Mouse (Mus musculus) lung, adult 2 months (tissue): ENCODE results near the gene Atf6b.

Experiments
- CTCF ChIP-seq: fragments of 200-500 bp; IDR thresholded peaks from 2 replicates; pipeline ENCODE4 v1.5.1; 2011; ENCODE audit warnings: mild to moderate bottlenecking, low read length, control low read depth; ENCODE audit not compliant: insufficient read depth
- POLR2A ChIP-seq: fragments of 200-500 bp; IDR thresholded peaks from 2 replicates; pipeline ENCODE4 v1.6.1; 2011; ENCODE audit warnings: low read depth, mild to moderate bottlenecking, control low read depth, low read length, borderline replicate concordance; ENCODE audit errors: extremely low read depth

GRCm38 (mm10) chr17:34664472-34664871, 17.5 kb downstream of the Atf6b start:
- TF ChIP-seq POLR2A (no peak), CTCF (no peak)
